Mouse (Mus musculus) forebrain, postnatal 0 days (tissue): ENCODE measurements at regions not wholly inside any gene's neighbourhood (a gene's known extent, or its start where the extent isn't known, plus 50 kb on each side); places are given as distances from the start of the nearest gene placed in this dataset.

Source experiments
- ATAC-seq: fragments of 200-750 bp; cut with Nextera tagmentation; 2 replicates; pipeline ENCODE4 v1.8.0; 2017; ENCODE audit warnings: mild to moderate bottlenecking, moderate library complexity
- DNase-seq: peaks from one replicate; pipeline ENCODE4 v3.0.0-alpha.2; 2015
- H3K27ac ChIP-seq: fragments of 300-500 bp; sonication (generic); 2 replicates; pipeline ENCODE4 v1.5.1; 2014; ENCODE audit warnings: low read depth, mild to moderate bottlenecking, antibody characterized with exemption, low read length, moderate library complexity, mixed read lengths
- H3K27me3 ChIP-seq: fragments of 300-500 bp; sonication (generic); 2 replicates; pipeline ENCODE4 v1.6.1; 2014; ENCODE audit warnings: mild to moderate bottlenecking, low read length, mixed read lengths; ENCODE audit not compliant: insufficient read depth
- H3K36me3 ChIP-seq: fragments of 300-500 bp; sonication (generic); 2 replicates; pipeline ENCODE4 v1.6.1; 2014; ENCODE audit warnings: mild to moderate bottlenecking, moderate library complexity; ENCODE audit not compliant: insufficient read depth
- H3K4me1 ChIP-seq: fragments of 300-500 bp; sonication (generic); 2 replicates; pipeline ENCODE4 v1.6.1; 2014; ENCODE audit warnings: antibody characterized with exemption; ENCODE audit not compliant: insufficient read depth
- H3K4me2 ChIP-seq: fragments of 300-500 bp; sonication (generic); 2 replicates; pipeline ENCODE4 v1.6.1; 2014; ENCODE audit warnings: low read depth, mild to moderate bottlenecking, moderate library complexity
- H3K4me3 ChIP-seq: fragments of 300-500 bp; sonication (generic); 2 replicates; pipeline ENCODE4 v1.5.1; 2014; ENCODE audit warnings: low read depth, low read length, mixed read lengths
- H3K9ac ChIP-seq: fragments of 300-500 bp; sonication (generic); 2 replicates; pipeline ENCODE4 v1.6.1; 2014; ENCODE audit warnings: mild to moderate bottlenecking
- H3K9me3 ChIP-seq: fragments of 300-500 bp; sonication (generic); 2 replicates; pipeline ENCODE4 v1.6.1; 2016; ENCODE audit warnings: low read length
- CTCF ChIP-seq: sonication (generic); IDR thresholded peaks from 2 replicates; pipeline ENCODE4 v1.5.1; 2016; ENCODE audit warnings: antibody characterized with exemption, control low read depth, low read depth
- WGBS: fragments of 180-500 bp; shearing (Covaris S2); extraction: QIAGEN DNeasy Blood & Tissue Kit; methylation state at CpG from one replicate; pipeline ENCODE4 v1.1.7; 2014; 5-methylcytosine and 5-hydroxymethylcytosine counted together

GRCm38 (mm10) chr14:72371702-72372277 lies 119.8 kb downstream of the Gm9195 start:
- Histone ChIP-seq H3K9ac (no peak overlapping the region), H3K9me3 (no peaks in the 10 kb centered on the region), H3K4me3 (no peak overlapping the region), H3K36me3 (no peaks in the 10 kb centered on the region), H3K27ac (no peak overlapping the region), H3K4me1 (no peaks in the 10 kb centered on the region), H3K27me3 (no peaks in the 10 kb centered on the region), H3K4me2 (no peak overlapping the region)
- DNase-seq (peak; percentile 90), ATAC-seq (peak; percentile 84)
- TF ChIP-seq CTCF: peak; percentile 98
- 5% methylated on average over 10 of the region's 10 CpGs for WGBS

GRCm38 (mm10) chr14:72360829-72361520 lies 130.7 kb downstream of the Gm9195 start:
- H3K9me3 ChIP-seq: no peaks in the 10 kb centered on the region
- ATAC-seq (peak; percentile 73), DNase-seq (peak; percentile 27)
- TF ChIP-seq CTCF: no peak
- H3K4me2 ChIP-seq: no peak overlapping the region
- no peak overlapping the region for H3K9ac ChIP-seq
- H3K27me3 ChIP-seq: no peaks in the 10 kb centered on the region
- H3K27ac ChIP-seq: no peak overlapping the region
- 65% methylated on average over 4 of the region's 4 CpGs for WGBS
- H3K36me3 ChIP-seq: no peaks in the 10 kb centered on the region
- no peaks in the 10 kb centered on the region for H3K4me1 ChIP-seq
- H3K4me3 ChIP-seq: no peak overlapping the region

- Histone ChIP-seq H3K36me3 (no peaks in the 10 kb centered on the region), H3K4me2 (no peak overlapping the region), H3K4me1 (no peaks in the 10 kb centered on the region), H3K9me3 (no peaks in the 10 kb centered on the region), H3K9ac (no peak overlapping the region), H3K4me3 (no peak overlapping the region), H3K27ac (no peak overlapping the region), H3K27me3 (no peaks in the 10 kb centered on the region)
- ATAC-seq: no peak
- 69% methylated on average over 7 of the region's 7 CpGs for WGBS
- TF ChIP-seq CTCF: no peak
- no peak for DNase-seq
Measured at GRCm38 (mm10) chr14:72360181-72360580, 131.5 kb downstream of the Gm9195 start.

- WGBS: 55% methylated on average over 3 of the region's 3 CpGs
Measured at GRCm38 (mm10) chr14:72357915-72358314, 133.7 kb downstream of the Gm9195 start.

GRCm38 (mm10) chr14:72342181-72342580 lies 149.5 kb downstream of the Gm9195 start:
- ATAC-seq (peak; percentile 77), DNase-seq (peak; percentile 4)
- H3K9me3 ChIP-seq: no peaks in the 10 kb centered on the region
- H3K4me1 ChIP-seq: 0 out of 2 replicates have a peak, but pooled peaks cover 3% of the 10 kb centered on the region
- H3K9ac ChIP-seq: no peak overlapping the region
- peak overlapping the region; percentile 10; the same call in 1 of the 2 replicates for H3K4me2 ChIP-seq
- whole genome bisulfite sequencing: 21% methylated on average over 5 of the region's 5 CpGs
- no peak overlapping the region for H3K4me3 ChIP-seq
- no peak for TF ChIP-seq CTCF
- H3K36me3 ChIP-seq: no peaks in the 10 kb centered on the region
- no peak overlapping the region for H3K27ac ChIP-seq
- H3K27me3 ChIP-seq: no peaks in the 10 kb centered on the region

More at GRCm38 (mm10) chr14:72357915-72358314, 133.7 kb downstream of the Gm9195 start:
- Histone ChIP-seq H3K27ac (no peak overlapping the region), H3K9ac (no peak overlapping the region), H3K4me1 (no peaks in the 10 kb centered on the region), H3K4me3 (no peak overlapping the region), H3K36me3 (no peaks in the 10 kb centered on the region), H3K9me3 (no peaks in the 10 kb centered on the region), H3K27me3 (no peaks in the 10 kb centered on the region), H3K4me2 (no peak overlapping the region)
- no peak for TF ChIP-seq CTCF
- ATAC-seq (peak; percentile 66), DNase-seq (peak; percentile 44)

GRCm38 (mm10) chr14:72341590-72342154 lies 150.0 kb downstream of the Gm9195 start:
- Histone ChIP-seq H3K4me1 (0 out of 2 replicates have a peak, but pooled peaks cover 3% of the 10 kb centered on the region), H3K4me3 (no peak overlapping the region), H3K4me2 (no peak overlapping the region), H3K36me3 (no peaks in the 10 kb centered on the region), H3K27ac (no peak overlapping the region), H3K9ac (no peak overlapping the region), H3K9me3 (no peaks in the 10 kb centered on the region), H3K27me3 (no peaks in the 10 kb centered on the region)
- WGBS: 35% methylated on average over 14 of the region's 14 CpGs
- DNase-seq (no peak), ATAC-seq (peak; percentile 67)
- TF ChIP-seq CTCF: no peak

- 0 out of 2 replicates have a peak, but pooled peaks cover 3% of the 10 kb centered on the region for H3K4me1 ChIP-seq
- H3K36me3 ChIP-seq: no peaks in the 10 kb centered on the region
- WGBS: 95% methylated on average over 1 of the region's 1 CpGs
- no peak for TF ChIP-seq CTCF
- no peak overlapping the region for H3K27ac ChIP-seq
- H3K9me3 ChIP-seq: no peaks in the 10 kb centered on the region
- no peak overlapping the region for H3K4me2 ChIP-seq
- no peak overlapping the region for H3K4me3 ChIP-seq
- no peaks in the 10 kb centered on the region for H3K27me3 ChIP-seq
- H3K9ac ChIP-seq: no peak overlapping the region
- DNase-seq (no peak), ATAC-seq (no peak)
Measured at GRCm38 (mm10) chr14:72338046-72338445, 153.6 kb downstream of the Gm9195 start.
